In the genomic region with DNA sequence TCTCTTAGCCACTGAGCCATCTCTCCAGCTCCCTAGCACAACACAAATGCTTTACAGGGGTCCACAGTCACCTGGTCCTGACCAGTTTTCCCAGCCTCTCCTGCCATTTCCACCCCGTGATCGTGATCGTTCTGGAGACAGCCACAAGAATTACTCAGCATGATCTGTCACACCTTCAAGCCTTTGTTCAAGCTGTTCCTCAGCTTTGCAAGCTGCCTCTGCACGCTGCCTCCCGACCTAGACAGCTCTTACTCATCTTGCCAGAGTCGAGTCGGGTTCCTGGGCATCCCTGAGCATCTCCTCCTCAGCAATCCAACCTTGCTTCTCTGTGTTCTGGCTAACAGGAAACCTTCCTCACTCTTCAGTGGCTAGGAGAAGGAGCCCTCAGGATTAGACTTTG, we compare ENCODE assay signal across 8 mouse cellular contexts. TPM values are rescaled to one million over a fixed set of nuclear protein-coding genes. Genes with fewer than 3 reads are reported as not detected.
DNase-seq lines count a peak whose midpoint lies in the region; ATAC-seq and TF ChIP-seq lines count a peak whose summit lies in the region.

A gene (plus strand): TSS at position 283 of the 400 bp plus-strand sequence.

- H3K36me3 ChIP-seq in kidney, postnatal 0 days (ENCODE audit: insufficient read depth, low read length): no peaks in the 10 kb centered on the region
- H3K36me3 ChIP-seq in intestine, embryonic 14.5 days (ENCODE audit: control insufficient read depth, insufficient read depth, low read length): no peaks in the 10 kb centered on the region

- 35% methylated on average over 7 of the region's 7 CpGs for WGBS in kidney, postnatal 0 days
- 51% methylated on average over 7 of the region's 7 CpGs for WGBS in intestine, embryonic 14.5 days

- no peaks in the 10 kb centered on the region for H3K9me3 ChIP-seq in kidney, postnatal 0 days (replicated peaks; ENCODE audit: low read length)
- H3K9me3 ChIP-seq in intestine, embryonic 14.5 days (ENCODE audit: control insufficient read depth, low read length): no peaks in the 10 kb centered on the region

- no peak within 1 kb of the TSS for H3K9ac ChIP-seq in kidney, postnatal 0 days (ENCODE audit: low read depth, low read length)
- no peak within 1 kb of the TSS for H3K9ac ChIP-seq in intestine, embryonic 14.5 days (ENCODE audit: low read length)

- ATAC-seq in kidney, postnatal 0 days (replicated peaks; ENCODE audit: low FRiP score, low read depth): no peak
- no peak for ATAC-seq in intestine, embryonic 14.5 days (replicated peaks; ENCODE audit: low FRiP score, low TSS enrichment, low read depth)
- ATAC-seq in megakaryocyte progenitor cell, adult 5-6 weeks (replicated peaks; ENCODE audit: poor library complexity): no peak

- no peak for DNase-seq in kidney, postnatal 0 days (ENCODE audit: low spot score)
- no peak for DNase-seq in kidney, postnatal 25 days
- no peak for DNase-seq in adrenal gland, adult 8-10 months
- no peak for DNase-seq in gastrocnemius, postnatal 10 days
- no peak for DNase-seq in intestine, embryonic 14.5 days (ENCODE audit: low spot score)
- DNase-seq in thymus, postnatal 14 days: no peak
- DNase-seq in urinary bladder, postnatal 36 days (ENCODE audit: low spot score in 2 of 2): no peak

- H3K27ac ChIP-seq in kidney, postnatal 0 days: no peak within 1 kb of the TSS
- no peak within 1 kb of the TSS for H3K27ac ChIP-seq in intestine, embryonic 14.5 days (ENCODE audit: low read depth)

- H3K4me2 ChIP-seq in kidney, postnatal 0 days (ENCODE audit: low read length): no peak within 1 kb of the TSS
- H3K4me2 ChIP-seq in intestine, embryonic 14.5 days (ENCODE audit: low read length): no peak within 1 kb of the TSS

- no peaks in the 10 kb centered on the region for H3K4me1 ChIP-seq in kidney, postnatal 0 days (replicated peaks; ENCODE audit: insufficient read depth, low read length)
- no peaks in the 10 kb centered on the region for H3K4me1 ChIP-seq in intestine, embryonic 14.5 days (replicated peaks; ENCODE audit: control insufficient read depth, insufficient read depth, low read length)

- no peak for TF ChIP-seq CTCF in kidney, postnatal 0 days (IDR thresholded peaks at IDR 0.05; ENCODE audit: low read depth)

- H3K4me3 ChIP-seq in kidney, postnatal 0 days (replicated peaks; ENCODE audit: low read depth, low read length): no peak within 1 kb of the TSS
- no peak within 1 kb of the TSS for H3K4me3 ChIP-seq in intestine, embryonic 14.5 days (ENCODE audit: low read depth, low read length)

- no peaks in the 10 kb centered on the region for H3K27me3 ChIP-seq in kidney, postnatal 0 days (ENCODE audit: insufficient read depth, low read length)
- H3K27me3 ChIP-seq in intestine, embryonic 14.5 days (replicated peaks; ENCODE audit: control insufficient read depth, insufficient read depth, low read length): no peaks in the 10 kb centered on the region

RNA-seq across cellular contexts. Expression of the gene that starts here (rescaled TPM):
- polyA plus RNA-seq in kidney, postnatal 0 days (2015; fragmentation: Nextera tagmentation; extraction: Ambion mirVana): 148 and 182 TPM in 2 replicates
- 100 to 1,000 TPM; 123 to 156 (median 136) TPM for total RNA-seq in adrenal gland, adult 8-10 months (2022)
- 10 to 100 TPM; 47.4 to 54.9 TPM for total RNA-seq in gastrocnemius, postnatal 10 days (2021)
- polyA plus RNA-seq in intestine, embryonic 14.5 days (2014; fragmentation: Nextera tagmentation; extraction: Ambion mirVana): 143 and 188 TPM in 2 replicates
- total RNA-seq in megakaryocyte progenitor cell, adult 5-6 weeks (2015): 84.4 and 101 TPM in 2 replicates
- total RNA-seq in megakaryocyte progenitor cell, adult 5-6 weeks (2017): 80.4 and 135 TPM in 2 replicates
